Mouse (Mus musculus): ENCODE measurements around the gene Tomt.
"Not testable (repeated sequence)": the region's sequence is repeated elsewhere in the genome, so short reads cannot be mapped to it uniquely, and the experiment has no call there.

Gene Tomt

GRCm38 (mm10) chr7:101906287-101906681, at the start of gene Tomt:
Gene Tomt, minus strand, starts transcription at chr7:101906359.
- in situ Hi-C loops (cut with MboI, MseI): no loop called here

GRCm38 (mm10) chr7:101955862-101956261, 49.7 kb upstream of the Tomt start:
- in situ Hi-C loops (cut with MboI, MseI): no loop called here

- in situ Hi-C loops (cut with MboI, MseI): no loop called here
These were observed 49.1 kb upstream of the Tomt start for GRCm38 (mm10) chr7:101955276-101955675.

- in situ Hi-C loops (cut with MboI, MseI): no loop called here
These were observed 48.0 kb upstream of the Tomt start for GRCm38 (mm10) chr7:101954163-101954562.

GRCm38 (mm10) chr7:101952098-101952497, 45.9 kb upstream of the Tomt start:
- in situ Hi-C loops (cut with MboI, MseI): no loop called here

GRCm38 (mm10) chr7:101951648-101952047, 45.5 kb upstream of the Tomt start:
- in situ Hi-C loops (cut with MboI, MseI): no loop called here

GRCm38 (mm10) chr7:101949008-101949407, 42.8 kb upstream of the Tomt start:
- in situ Hi-C loops (cut with MboI, MseI): not testable (repeated sequence)

GRCm38 (mm10) chr7:101939758-101940157, 33.6 kb upstream of the Tomt start:
- in situ Hi-C loops (cut with MboI, MseI): no loop called here

GRCm38 (mm10) chr7:101938348-101938747, 32.2 kb upstream of the Tomt start:
- in situ Hi-C loops (cut with MboI, MseI): no loop called here

GRCm38 (mm10) chr7:101937569-101937968, 31.4 kb upstream of the Tomt start:
- in situ Hi-C loops (cut with MboI, MseI): no loop called here

GRCm38 (mm10) chr7:101936996-101937395, 30.8 kb upstream of the Tomt start:
- in situ Hi-C loops (cut with MboI, MseI): no loop called here

GRCm38 (mm10) chr7:101935957-101936356, 29.8 kb upstream of the Tomt start:
- in situ Hi-C loops (cut with MboI, MseI): no loop called here

- in situ Hi-C loops (cut with MboI, MseI): loop anchor here (5.0 kb wide), 2 partner anchors 34 to 36 kb away; no protein-coding TSS in a partner anchor
These were observed 27.6 kb upstream of the Tomt start, which contains the start of the genes Lrrc51 and Numa1 for GRCm38 (mm10) chr7:101933751-101934240. Gene Lrrc51, minus strand, starts transcription at chr7:101933895. Gene Numa1, plus strand, starts transcription at chr7:101934111.

- in situ Hi-C loops (cut with MboI, MseI): loop anchor here (5.0 kb wide), 2 partner anchors 34 to 36 kb away; no protein-coding TSS in a partner anchor
These were observed 27.1 kb upstream of the Tomt start for GRCm38 (mm10) chr7:101933300-101933699.

- in situ Hi-C loops (cut with MboI, MseI): loop anchor here (5.0 kb wide), 2 partner anchors 35 kb away; no protein-coding TSS in a partner anchor
These were observed 26.4 kb upstream of the Tomt start for GRCm38 (mm10) chr7:101932551-101932950.

GRCm38 (mm10) chr7:101928093-101928492, 21.9 kb upstream of the Tomt start:
- in situ Hi-C loops (cut with MboI, MseI): loop anchor here (5.0 kb wide), 1 partner anchor 139 kb away; the partner anchor contains the start of genes Rnf121, Xndc1 and Xntrpc

GRCm38 (mm10) chr7:101925892-101926291, 19.7 kb upstream of the Tomt start:
- in situ Hi-C loops (cut with MboI, MseI): loop anchor here (5.0 kb wide), 1 partner anchor 141 kb away; the partner anchor contains the start of genes Rnf121, Xndc1 and Xntrpc

GRCm38 (mm10) chr7:101918071-101918470, 11.9 kb upstream of the Tomt start:
- in situ Hi-C loops (cut with MboI, MseI): no loop called here

- in situ Hi-C loops (cut with MboI, MseI): no loop called here
These were observed 5.8 kb upstream of the Tomt start for GRCm38 (mm10) chr7:101911982-101912381.

- in situ Hi-C loops (cut with MboI, MseI): no loop called here
These were observed 4.0 kb upstream of the Tomt start for GRCm38 (mm10) chr7:101910138-101910537.

- in situ Hi-C loops (cut with MboI, MseI): no loop called here
These were observed 2.2 kb upstream of the Tomt start for GRCm38 (mm10) chr7:101908367-101908766.

GRCm38 (mm10) chr7:101906696-101907095, 537 bp upstream of the Tomt start:
- in situ Hi-C loops (cut with MboI, MseI): no loop called here

- in situ Hi-C loops (cut with MboI, MseI): no loop called here
These were observed 435 bp downstream of the Tomt start, which contains the start of gene Lamtor1 for GRCm38 (mm10) chr7:101905561-101906286. Gene Lamtor1, plus strand, starts transcription at chr7:101905904.

Measured in regulatory T cell (primary cell).